Mouse (Mus musculus): ENCODE measurements around the gene Rnase11.
"Not testable (repeated sequence)": the region's sequence is repeated elsewhere in the genome, so short reads cannot be mapped to it uniquely, and the experiment has no call there.

Rnase11 gene

GRCm38 (mm10) chr14:51079180-51079579 lies 29.2 kb upstream of the Rnase11 start:
- DNase-seq: no peak

GRCm38 (mm10) chr14:51074335-51074734 lies 24.4 kb upstream of the Rnase11 start, which contains the start of gene Olfr750:
TSS of gene Olfr750 (minus strand) at chr14:51074435.
- no peak for DNase-seq

GRCm38 (mm10) chr14:51069617-51070016 lies 19.7 kb upstream of the Rnase11 start:
- DNase-seq: peak; percentile 68

GRCm38 (mm10) chr14:51068956-51069355 lies 19.0 kb upstream of the Rnase11 start:
- no peak for DNase-seq

- no peak for DNase-seq
Measured at GRCm38 (mm10) chr14:51060761-51061160, 10.8 kb upstream of the Rnase11 start.

GRCm38 (mm10) chr14:51057401-51057831 lies 7.5 kb upstream of the Rnase11 start, which contains the start of gene Rnase12:
TSS of gene Rnase12 (minus strand) at chr14:51057661.
- DNase-seq: peak; percentile 19

- no peak for DNase-seq
Measured at GRCm38 (mm10) chr14:51054243-51055237, 4.6 kb upstream of the Rnase11 start.

- no peak for DNase-seq
Measured at GRCm38 (mm10) chr14:51053176-51053575, 3.2 kb upstream of the Rnase11 start.

- no peak for DNase-seq
Measured at GRCm38 (mm10) chr14:51051941-51052340, 2.0 kb upstream of the Rnase11 start.

GRCm38 (mm10) chr14:51047846-51048245 lies 2.1 kb downstream of the Rnase11 start:
- no peak for DNase-seq

- no peak for DNase-seq
Measured at GRCm38 (mm10) chr14:51041769-51042168, 8.2 kb downstream of the Rnase11 start, which contains the start of gene Rnase9. TSS of gene Rnase9 (minus strand) at chr14:51041869.

GRCm38 (mm10) chr14:51036214-51036613 lies 13.7 kb downstream of the Rnase11 start:
- DNase-seq: no peak

- no peak for DNase-seq
Measured at GRCm38 (mm10) chr14:51035206-51035605, 14.8 kb downstream of the Rnase11 start.

- no peak for DNase-seq
Measured at GRCm38 (mm10) chr14:51027387-51028155, 22.4 kb downstream of the Rnase11 start.

GRCm38 (mm10) chr14:51026391-51027133 lies 23.4 kb downstream of the Rnase11 start:
- peak; percentile 66 for DNase-seq

GRCm38 (mm10) chr14:51024820-51025219 lies 25.1 kb downstream of the Rnase11 start:
- DNase-seq: no peak

GRCm38 (mm10) chr14:51023457-51023856 lies 26.5 kb downstream of the Rnase11 start:
- DNase-seq: no peak

GRCm38 (mm10) chr14:51017256-51017655 lies 32.7 kb downstream of the Rnase11 start:
- no peak for DNase-seq

- no peak for DNase-seq
Measured at GRCm38 (mm10) chr14:51015780-51016179, 34.2 kb downstream of the Rnase11 start.

- not testable (repeated sequence) for DNase-seq
Measured at GRCm38 (mm10) chr14:51014724-51015123, 35.2 kb downstream of the Rnase11 start.

GRCm38 (mm10) chr14:51009572-51009971 lies 40.4 kb downstream of the Rnase11 start:
- DNase-seq: no peak

- no peak for DNase-seq
Measured at GRCm38 (mm10) chr14:51008781-51009180, 41.2 kb downstream of the Rnase11 start.
